Mouse (Mus musculus) hindbrain, embryonic 13.5 days (tissue): ENCODE measurements around the gene S100a3. TPM values are rescaled to one million over a fixed set of nuclear protein-coding genes. Genes with fewer than 3 reads are reported as not detected.

Source experiments
- ATAC-seq: fragments of 200-750 bp; cut with Nextera tagmentation; 2 replicates; pipeline ENCODE4 v1.8.0; 2017; ENCODE audit warnings: moderate TSS enrichment; ENCODE audit not compliant: low FRiP score
- H3K27ac ChIP-seq: fragments of 300-500 bp; sonication (generic); 2 replicates; pipeline ENCODE4 v1.5.1; 2015; ENCODE audit warnings: inconsistent platforms, mild to moderate bottlenecking, moderate library complexity
- H3K27me3 ChIP-seq: fragments of 300-500 bp; sonication (generic); 2 replicates; pipeline ENCODE4 v1.6.1; 2015; ENCODE audit warnings: mild to moderate bottlenecking, inconsistent platforms
- H3K36me3 ChIP-seq: fragments of 300-500 bp; sonication (generic); 2 replicates; pipeline ENCODE4 v1.6.1; 2015; ENCODE audit warnings: mild to moderate bottlenecking, inconsistent platforms
- H3K4me1 ChIP-seq: fragments of 300-500 bp; sonication (generic); replicated peaks from 2 replicates; pipeline ENCODE4 v1.6.1; 2015; ENCODE audit warnings: inconsistent platforms
- H3K4me2 ChIP-seq: fragments of 300-500 bp; sonication (generic); 2 replicates; pipeline ENCODE4 v1.6.1; 2015; ENCODE audit warnings: inconsistent platforms, mild to moderate bottlenecking, moderate library complexity
- H3K4me3 ChIP-seq: fragments of 300-500 bp; sonication (generic); 2 replicates; pipeline ENCODE4 v1.5.1; 2015; ENCODE audit warnings: mild to moderate bottlenecking, inconsistent platforms
- H3K9ac ChIP-seq: fragments of 300-500 bp; sonication (generic); 2 replicates; pipeline ENCODE4 v1.6.1; 2015; ENCODE audit warnings: mild to moderate bottlenecking, inconsistent platforms
- H3K9me3 ChIP-seq: fragments of 300-500 bp; sonication (generic); 2 replicates; pipeline ENCODE4 v1.6.1; 2016; ENCODE audit warnings: inconsistent platforms
- WGBS: fragments of 180-500 bp; shearing (Covaris S2); methylation state at CpG from one replicate; pipeline ENCODE4 v1.1.7; 2015; 5-methylcytosine and 5-hydroxymethylcytosine counted together
- polyA plus RNA-seq: library from polyadenylated mRNA; unstranded; fragments of >200 nt; fragmentation: Nextera tagmentation; extraction: Ambion mirVana; gene quantifications from 2 replicates; pipeline ENCODE4 v1.2.1, GENCODE M21; 2015

S100a3 gene
- polyA plus RNA-seq, 1 experiment from 2014 or later, result 1.3 TPM

- H3K4me1 ChIP-seq, result peaks cover 10% of the 10 kb centered on the region
- no peak for ATAC-seq
Measured at GRCm38 (mm10) chr3:90615911-90616310, 55.5 kb downstream of the S100a3 start.

GRCm38 (mm10) chr3:90617586-90617985, 57.2 kb downstream of the S100a3 start:
- no peak overlapping the region for H3K27ac ChIP-seq
- H3K9me3 ChIP-seq, result no peaks in the 10 kb centered on the region
- peaks cover 15% of the 10 kb centered on the region for H3K27me3 ChIP-seq
- H3K36me3 ChIP-seq, result no peaks in the 10 kb centered on the region
- H3K9ac ChIP-seq, result no peak overlapping the region
- no peak overlapping the region for H3K4me2 ChIP-seq
- 14% methylated on average over 1 of the region's 1 CpGs for WGBS
- H3K4me3 ChIP-seq, result no peak overlapping the region
- H3K4me1 ChIP-seq, result peaks cover 10% of the 10 kb centered on the region
- no peak for ATAC-seq

More at GRCm38 (mm10) chr3:90615911-90616310, 55.5 kb downstream of the S100a3 start:
- H3K9me3 ChIP-seq, result no peaks in the 10 kb centered on the region
- no peak overlapping the region for H3K27ac ChIP-seq
- peaks cover 15% of the 10 kb centered on the region for H3K27me3 ChIP-seq
- H3K4me2 ChIP-seq, result no peak overlapping the region
- H3K36me3 ChIP-seq, result no peaks in the 10 kb centered on the region
- WGBS, result 78% methylated on average over 1 of the region's 1 CpGs
- no peak overlapping the region for H3K9ac ChIP-seq
- H3K4me3 ChIP-seq, result no peak overlapping the region

GRCm38 (mm10) chr3:90621552-90621951, 61.2 kb downstream of the S100a3 start:
- Histone ChIP-seq H3K4me3 (no peak overlapping the region), H3K4me2 (no peak overlapping the region), H3K27ac (no peak overlapping the region), H3K36me3 (no peaks in the 10 kb centered on the region), H3K27me3 (no peaks in the 10 kb centered on the region), H3K9me3 (no peaks in the 10 kb centered on the region), H3K4me1 (peaks cover 22% of the 10 kb centered on the region), H3K9ac (no peak overlapping the region)
- WGBS, result 56% methylated on average over 7 of the region's 7 CpGs
- ATAC-seq, result no peak

- peak; percentile 64; the same call in 1 of the 2 replicates for ATAC-seq
- 6% methylated on average over 2 of the region's 2 CpGs for WGBS
- H3K27ac ChIP-seq, result peak overlapping the region; percentile 68
Measured at GRCm38 (mm10) chr3:90623435-90624071, 63.2 kb downstream of the S100a3 start.

GRCm38 (mm10) chr3:90625496-90625895, 65.1 kb downstream of the S100a3 start:
- Histone ChIP-seq H3K9me3 (no peaks in the 10 kb centered on the region), H3K27ac (no peak overlapping the region), H3K4me2 (no peak overlapping the region), H3K4me1 (peaks cover 22% of the 10 kb centered on the region), H3K4me3 (no peak overlapping the region), H3K36me3 (no peaks in the 10 kb centered on the region), H3K9ac (no peak overlapping the region), H3K27me3 (no peaks in the 10 kb centered on the region)
- 0 out of 2 replicates have a peak, but pooled peaks have one; percentile 6 for ATAC-seq
- WGBS, result 65% methylated on average over 5 of the region's 5 CpGs

More at GRCm38 (mm10) chr3:90623435-90624071, 63.2 kb downstream of the S100a3 start:
- Histone ChIP-seq H3K4me2 (no peak overlapping the region), H3K4me3 (no peak overlapping the region), H3K4me1 (peaks cover 22% of the 10 kb centered on the region), H3K36me3 (no peaks in the 10 kb centered on the region), H3K9me3 (no peaks in the 10 kb centered on the region), H3K9ac (no peak overlapping the region), H3K27me3 (no peaks in the 10 kb centered on the region)

- WGBS, result 79% methylated on average over 9 of the region's 9 CpGs
Measured at GRCm38 (mm10) chr3:90626266-90627021, 66.1 kb downstream of the S100a3 start.

GRCm38 (mm10) chr3:90627366-90627765, 67.0 kb downstream of the S100a3 start:
- Histone ChIP-seq H3K36me3 (no peaks in the 10 kb centered on the region), H3K27me3 (no peaks in the 10 kb centered on the region), H3K9ac (no peak overlapping the region), H3K27ac (no peak overlapping the region), H3K4me2 (no peak overlapping the region), H3K4me3 (no peak overlapping the region), H3K4me1 (peaks cover 22% of the 10 kb centered on the region), H3K9me3 (no peaks in the 10 kb centered on the region)
- WGBS, result 96% methylated on average over 5 of the region's 5 CpGs
- no peak for ATAC-seq

More at GRCm38 (mm10) chr3:90626266-90627021, 66.1 kb downstream of the S100a3 start:
- Histone ChIP-seq H3K36me3 (no peaks in the 10 kb centered on the region), H3K9me3 (no peaks in the 10 kb centered on the region), H3K9ac (no peak overlapping the region), H3K4me2 (no peak overlapping the region), H3K27ac (no peak overlapping the region), H3K27me3 (no peaks in the 10 kb centered on the region), H3K4me3 (no peak overlapping the region), H3K4me1 (peaks cover 22% of the 10 kb centered on the region)
- ATAC-seq, result no peak

GRCm38 (mm10) chr3:90627807-90628206, 67.4 kb downstream of the S100a3 start:
- Histone ChIP-seq H3K4me3 (no peak overlapping the region), H3K4me1 (peaks cover 20% of the 10 kb centered on the region), H3K27me3 (no peaks in the 10 kb centered on the region), H3K9me3 (no peaks in the 10 kb centered on the region), H3K27ac (no peak overlapping the region), H3K36me3 (no peaks in the 10 kb centered on the region), H3K9ac (no peak overlapping the region), H3K4me2 (no peak overlapping the region)
- WGBS, result 60% methylated on average over 4 of the region's 4 CpGs
- ATAC-seq, result no peak

GRCm38 (mm10) chr3:90629298-90629697, 68.9 kb downstream of the S100a3 start:
- no peak for ATAC-seq
- Histone ChIP-seq H3K4me3 (no peak overlapping the region), H3K9me3 (no peaks in the 10 kb centered on the region), H3K27ac (no peak overlapping the region), H3K9ac (no peak overlapping the region), H3K4me2 (no peak overlapping the region), H3K4me1 (peaks cover 5% of the 10 kb centered on the region; the same call in 1 of the 2 replicates), H3K36me3 (no peaks in the 10 kb centered on the region), H3K27me3 (no peaks in the 10 kb centered on the region)
- 67% methylated on average over 2 of the region's 2 CpGs for WGBS

GRCm38 (mm10) chr3:90631984-90632383, 71.6 kb downstream of the S100a3 start:
- H3K4me2 ChIP-seq, result no peak overlapping the region
- H3K9me3 ChIP-seq, result no peaks in the 10 kb centered on the region
- H3K9ac ChIP-seq, result no peak overlapping the region
- 81% methylated on average over 2 of the region's 2 CpGs for WGBS
- H3K27me3 ChIP-seq, result no peaks in the 10 kb centered on the region
- H3K4me1 ChIP-seq, result no peaks in the 10 kb centered on the region
- no peak overlapping the region for H3K27ac ChIP-seq
- H3K4me3 ChIP-seq, result no peak overlapping the region
- no peak for ATAC-seq
- H3K36me3 ChIP-seq, result no peaks in the 10 kb centered on the region

- Histone ChIP-seq H3K4me1 (no peaks in the 10 kb centered on the region), H3K36me3 (no peaks in the 10 kb centered on the region), H3K27ac (no peak overlapping the region), H3K9me3 (no peaks in the 10 kb centered on the region), H3K9ac (no peak overlapping the region), H3K4me2 (no peak overlapping the region), H3K4me3 (no peak overlapping the region), H3K27me3 (no peaks in the 10 kb centered on the region)
- 79% methylated on average over 1 of the region's 1 CpGs for WGBS
- no peak for ATAC-seq
Measured at GRCm38 (mm10) chr3:90638511-90639275, 78.3 kb downstream of the S100a3 start.

- H3K9me3 ChIP-seq, result no peaks in the 10 kb centered on the region
- H3K27me3 ChIP-seq, result no peaks in the 10 kb centered on the region
- no peak overlapping the region for H3K9ac ChIP-seq
- H3K36me3 ChIP-seq, result no peaks in the 10 kb centered on the region
- 54% methylated on average over 7 of the region's 7 CpGs for WGBS
- H3K4me2 ChIP-seq, result no peak overlapping the region
- H3K4me1 ChIP-seq, result no peaks in the 10 kb centered on the region
- no peak overlapping the region for H3K4me3 ChIP-seq
- ATAC-seq, result no peak
- H3K27ac ChIP-seq, result no peak overlapping the region
Measured at GRCm38 (mm10) chr3:90639511-90640154, 79.3 kb downstream of the S100a3 start.
